Mouse (Mus musculus): ENCODE measurements around the gene Scfd2.

Scfd2 gene

DNA sequence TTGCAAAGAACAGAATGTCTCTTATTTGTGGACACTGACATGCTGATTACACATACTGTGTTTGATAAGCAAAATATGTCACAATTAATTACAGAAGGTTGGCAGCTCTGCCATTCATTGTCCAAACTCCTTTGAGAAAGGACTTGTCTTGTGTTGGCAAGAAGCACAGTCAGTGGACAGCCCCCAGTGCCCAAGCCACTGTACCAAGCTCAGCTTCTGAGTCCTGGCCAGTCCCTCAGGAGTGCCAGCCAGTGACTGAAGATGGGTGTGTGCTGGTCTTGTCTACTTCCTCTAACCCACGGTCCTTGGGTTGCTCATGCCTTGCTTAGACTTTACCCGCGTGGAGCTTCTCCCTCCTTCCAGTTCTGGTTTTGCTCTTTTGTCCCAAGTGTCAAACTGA is 194.1 kb downstream of the Scfd2 start:
- CTCF ChIA-PET, result no interaction called here
- POLR2A ChIA-PET, result no interaction called here

GRCm38 (mm10) chr5:74336780-74337179 is 194.8 kb downstream of the Scfd2 start:
- ChIA-PET POLR2A (no interaction called here), CTCF (no interaction called here)

GRCm38 (mm10) chr5:74333258-74333657 is 198.3 kb downstream of the Scfd2 start:
- CTCF ChIA-PET, result no interaction called here
- POLR2A ChIA-PET, result interaction anchor here in 1 of 4 experiments (0.6 kb wide), 1 partner anchor 267 kb away, joined by 3 read pairs; no protein-coding TSS in a partner anchor

DNA sequence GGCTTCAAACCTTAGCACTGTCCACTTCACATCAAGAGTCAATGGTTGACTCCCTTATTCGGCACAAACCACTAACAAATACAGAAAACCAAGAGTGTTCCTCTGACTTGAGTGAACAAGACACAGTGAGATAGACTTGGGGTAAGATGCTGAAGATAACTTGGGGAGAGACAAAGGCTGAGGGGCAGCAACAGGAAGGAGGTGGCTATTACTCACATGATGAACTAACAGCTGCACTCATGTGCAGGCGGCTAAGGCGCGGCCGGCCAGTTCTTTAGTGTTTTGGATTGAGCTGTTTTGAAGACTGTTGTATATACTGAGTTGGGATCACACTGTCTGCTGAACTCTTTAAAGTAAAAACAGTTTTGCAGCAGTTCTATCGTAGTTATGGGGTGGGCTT is 205.3 kb downstream of the Scfd2 start:
- POLR2A ChIA-PET, result interaction anchor here in 1 of 4 experiments (0.7 to 2.0 kb wide), 2 partner anchors 17 to 1053 kb away, joined by 3 to 5 read pairs; no protein-coding TSS in a partner anchor
- CTCF ChIA-PET, result no interaction called here

DNA sequence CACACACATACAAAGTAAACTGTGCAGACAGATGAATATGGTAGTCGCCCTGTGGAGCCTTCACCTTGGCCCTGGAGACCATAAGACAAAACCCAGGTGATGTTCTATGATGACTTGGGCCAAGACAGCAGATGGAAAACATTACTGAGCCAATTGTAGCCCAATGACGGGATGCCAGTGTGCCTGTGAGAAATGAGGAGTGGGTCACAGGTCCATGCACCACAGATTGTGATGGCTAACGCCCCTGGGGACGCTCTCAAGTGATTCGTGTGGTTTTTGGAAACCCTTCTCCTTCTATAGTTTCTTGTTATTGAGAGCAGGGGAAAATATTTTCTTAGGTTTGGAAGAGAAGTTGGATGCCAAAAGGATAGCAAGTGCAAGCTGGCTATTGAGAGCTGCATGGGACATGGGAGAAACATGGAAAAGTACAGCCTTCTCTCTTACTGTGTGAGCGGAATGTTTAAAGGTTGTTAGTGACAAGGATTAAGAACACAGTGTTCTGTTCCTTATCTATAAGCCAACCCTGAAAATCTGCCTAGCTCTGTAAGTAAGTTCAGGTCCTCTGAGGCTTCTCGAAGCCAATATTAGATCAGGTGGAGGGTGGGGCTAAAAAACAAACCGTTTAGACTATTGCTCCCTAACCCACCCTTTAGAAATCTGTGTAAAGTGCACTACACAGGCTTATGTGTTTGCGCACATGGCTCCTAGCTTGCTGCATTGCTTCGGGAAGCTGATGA is 210.4 kb downstream of the Scfd2 start:
- CTCF ChIA-PET, result no interaction called here
- POLR2A ChIA-PET, result no interaction called here

DNA sequence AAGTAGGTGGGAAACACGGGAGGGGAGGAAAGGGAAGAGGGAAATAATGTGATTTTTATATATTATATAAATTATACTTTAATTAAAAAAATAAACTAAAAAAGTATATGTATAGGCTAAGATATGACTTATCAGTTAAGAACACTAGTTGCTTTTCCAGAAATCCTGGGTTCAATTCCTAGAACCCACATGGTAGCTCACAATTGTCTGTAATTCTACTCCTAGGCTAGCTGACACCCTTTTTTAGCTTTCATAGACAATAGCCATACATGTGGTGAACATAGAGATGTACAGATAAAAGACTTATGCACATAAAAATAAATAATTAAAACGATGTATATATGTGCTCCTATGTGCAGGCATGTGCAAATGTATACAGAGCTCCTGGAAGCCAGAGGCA is 212.0 kb downstream of the Scfd2 start:
- ChIA-PET CTCF (interaction anchor here in 1 of 4 experiments (0.6 kb wide), 1 partner anchor 334 kb away, joined by 3 read pairs; no protein-coding TSS in a partner anchor), POLR2A (no interaction called here)

- CTCF ChIA-PET, result no interaction called here
Measured at GRCm38 (mm10) chr5:74317174-74317573, 214.4 kb downstream of the Scfd2 start.

GRCm38 (mm10) chr5:74316333-74316945 is 215.1 kb downstream of the Scfd2 start:
- ChIA-PET POLR2A (no interaction called here), CTCF (no interaction called here)

More at GRCm38 (mm10) chr5:74317174-74317573, 214.4 kb downstream of the Scfd2 start:
- POLR2A ChIA-PET, result interaction anchor here in 1 of 4 experiments (1.1 kb wide), 1 partner anchor 14 kb away, joined by 3 read pairs; no protein-coding TSS in a partner anchor

DNA sequence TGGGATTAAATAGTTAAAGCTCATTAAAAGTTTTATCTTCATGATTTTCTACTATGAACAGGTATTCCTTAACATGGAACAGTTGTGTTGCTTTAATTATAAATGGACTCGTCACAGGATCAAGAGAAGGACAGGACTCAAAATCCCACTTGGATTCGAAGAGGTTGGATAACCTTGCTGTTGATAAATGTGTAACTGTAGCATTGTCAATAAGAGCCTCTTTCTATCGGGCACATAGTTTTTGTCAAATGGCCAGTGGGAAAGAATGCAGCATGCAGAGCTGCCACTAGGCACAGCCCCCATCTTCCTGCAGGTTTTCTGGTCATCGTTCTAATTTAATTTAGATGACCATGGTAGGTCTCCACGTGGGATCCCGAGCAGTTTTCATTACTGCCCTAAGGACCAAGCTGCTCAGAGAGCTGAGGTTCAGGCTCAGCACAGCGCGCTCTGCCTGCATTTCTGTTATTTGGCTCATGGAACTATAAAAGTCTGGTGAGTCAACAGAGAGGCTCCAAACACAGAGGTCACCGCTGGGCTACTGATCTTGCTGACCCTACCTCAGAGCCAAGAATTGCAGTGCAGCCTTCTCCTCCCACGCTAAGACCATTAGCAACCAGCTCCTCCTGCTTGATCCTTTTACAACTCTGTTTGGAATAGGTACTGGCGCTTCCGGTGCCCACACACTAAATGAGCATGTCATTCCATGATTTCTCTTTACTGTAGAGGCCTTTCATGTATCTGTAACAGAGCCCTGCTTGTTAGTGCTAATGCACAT is 215.9 kb downstream of the Scfd2 start:
- POLR2A ChIA-PET, result no interaction called here

DNA sequence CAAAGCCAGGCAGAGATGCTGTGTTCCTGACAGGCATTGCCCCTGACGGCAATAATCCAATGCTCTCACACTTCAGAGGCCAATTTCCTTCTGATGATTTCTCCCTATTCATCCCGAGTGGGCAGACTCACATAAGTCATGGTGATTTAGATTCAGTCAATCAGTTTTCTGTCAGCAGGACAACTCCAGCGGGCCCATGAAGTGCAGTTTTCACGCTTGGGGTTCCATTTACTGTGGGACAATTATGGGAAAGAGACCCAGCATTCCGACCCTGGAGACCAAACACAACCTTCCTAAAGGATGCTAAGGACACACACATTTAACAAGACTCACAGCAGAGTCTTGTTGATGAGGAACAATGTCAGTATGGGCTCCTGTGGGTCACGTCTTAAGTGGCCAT is 217.1 kb downstream of the Scfd2 start:
- ChIA-PET CTCF (interaction anchor here in 1 of 4 experiments (1.1 kb wide), 1 partner anchor 842 kb away, joined by 5 read pairs; no protein-coding TSS in a partner anchor), POLR2A (no interaction called here)

More for the DNA sequence above, 215.9 kb downstream of the Scfd2 start:
- CTCF ChIA-PET, result no interaction called here

DNA sequence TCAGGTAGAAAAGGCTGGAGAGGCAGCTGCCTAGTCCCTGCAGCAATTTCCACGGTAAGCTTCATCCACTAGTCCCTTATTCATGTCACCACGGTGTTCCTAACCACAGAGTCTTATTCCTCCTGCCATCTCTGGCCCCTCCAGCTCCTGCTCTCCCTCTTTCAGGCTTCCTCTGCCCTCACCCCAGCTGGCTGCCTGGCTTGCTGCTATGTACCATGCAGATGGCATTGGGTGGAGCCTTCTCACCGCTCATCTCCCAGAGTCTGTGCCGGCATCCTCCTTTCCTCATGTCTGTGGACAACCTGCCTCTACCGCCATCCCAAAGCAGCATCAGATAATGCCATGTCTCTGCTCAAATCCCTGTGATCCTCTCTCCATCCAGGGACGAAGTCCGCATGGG is 218.0 kb downstream of the Scfd2 start:
- CTCF ChIA-PET, result interaction anchor here in 3 of 4 experiments (0.6 to 1.2 kb wide), 3 partner anchors 842 to 1525 kb away, joined by 5 to 6 read pairs (median 5); no protein-coding TSS in a partner anchor
- POLR2A ChIA-PET, result interaction anchor here in 1 of 4 experiments (0.5 kb wide), 1 partner anchor 180 kb away, joined by 3 read pairs; no protein-coding TSS in a partner anchor

DNA sequence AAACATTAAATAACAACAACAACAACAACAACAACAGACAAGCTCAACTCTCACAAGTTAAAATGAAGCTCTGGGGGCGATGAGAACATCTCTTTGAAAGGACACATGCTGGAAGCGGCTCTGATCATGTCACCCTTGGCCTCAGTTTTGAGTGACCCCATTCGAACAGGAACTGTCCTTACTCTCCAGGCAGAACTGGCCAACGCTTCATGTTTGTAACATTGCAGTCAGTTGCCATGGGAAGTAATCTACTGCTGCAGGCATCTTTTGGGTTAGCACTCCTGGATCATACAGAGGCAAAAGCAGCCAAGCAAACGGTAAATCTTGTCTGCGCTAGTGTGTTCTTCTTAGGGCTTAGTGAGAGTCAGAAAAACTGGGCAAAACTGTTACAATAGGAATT is 219.7 kb downstream of the Scfd2 start:
- ChIA-PET POLR2A (interaction anchor here in 1 of 4 experiments (0.5 kb wide), 1 partner anchor 180 kb away, joined by 3 read pairs; no protein-coding TSS in a partner anchor), CTCF (interaction anchor here in 3 of 4 experiments (0.6 to 2.5 kb wide), 5 partner anchors 458 to 844 kb away, joined by 3 to 13 read pairs (median 4); partner anchors contain the start of gene Pdgfra (in 1 of the 3))

- ChIA-PET CTCF (interaction anchor here (0.6 to 2.5 kb wide), 7 partner anchors 305 to 845 kb away, joined by 3 to 13 read pairs (median 5); partner anchors contain the start of gene Pdgfra (in 1 of the 4)), POLR2A (interaction anchor here in 1 of 4 experiments (0.5 kb wide), 1 partner anchor 181 kb away, joined by 3 read pairs; no protein-coding TSS in a partner anchor)
Measured at GRCm38 (mm10) chr5:74311200-74311825, 220.2 kb downstream of the Scfd2 start.

- POLR2A ChIA-PET, result no interaction called here
- CTCF ChIA-PET, result interaction anchor here in 3 of 4 experiments (0.6 to 2.5 kb wide), 6 partner anchors 146 to 847 kb away, joined by 3 to 13 read pairs (median 5); no protein-coding TSS in a partner anchor
Measured at GRCm38 (mm10) chr5:74310101-74310500, 221.5 kb downstream of the Scfd2 start.

GRCm38 (mm10) chr5:74307242-74307641 is 224.3 kb downstream of the Scfd2 start:
- ChIA-PET CTCF (no interaction called here), POLR2A (interaction anchor here in 1 of 4 experiments (0.6 to 1.0 kb wide), 3 partner anchors 101 to 231 kb away, joined by 3 to 4 read pairs (median 3); no protein-coding TSS in a partner anchor)

- ChIA-PET POLR2A (no interaction called here), CTCF (interaction anchor here in 1 of 4 experiments (1.3 kb wide), 1 partner anchor 14 kb away, joined by 3 read pairs; no protein-coding TSS in a partner anchor)
Measured at GRCm38 (mm10) chr5:74305533-74306189, 225.9 kb downstream of the Scfd2 start.

GRCm38 (mm10) chr5:74304767-74305166 is 226.8 kb downstream of the Scfd2 start:
- ChIA-PET CTCF (interaction anchor here in 1 of 4 experiments (1.3 kb wide), 1 partner anchor 13 kb away, joined by 3 read pairs; no protein-coding TSS in a partner anchor), POLR2A (no interaction called here)

GRCm38 (mm10) chr5:74302331-74302730 is 229.2 kb downstream of the Scfd2 start:
- ChIA-PET POLR2A (interaction anchor here in 1 of 4 experiments (0.6 to 1.4 kb wide), 2 partner anchors 11 to 15 kb away, joined by 3 to 5 read pairs; no protein-coding TSS in a partner anchor), CTCF (no interaction called here)

All from embryonic stem cell, embryonic (primary cell).